Mouse (Mus musculus): ENCODE results near the gene Tmem50b.
A peak's percentile ranks its signal among the peaks of the same experiment; 100 is the strongest.
"Not testable (repeated sequence)": the region's sequence is repeated elsewhere in the genome, so short reads cannot be mapped to it uniquely, and the experiment has no call there.

The Tmem50b gene

GRCm38 (mm10) chr16:91597672-91598010 is at the start of gene Tmem50b:
Gene Tmem50b, minus strand, starts transcription at chr16:91597800.
- DNase-seq: peak; percentile 99 to 100

DNA sequence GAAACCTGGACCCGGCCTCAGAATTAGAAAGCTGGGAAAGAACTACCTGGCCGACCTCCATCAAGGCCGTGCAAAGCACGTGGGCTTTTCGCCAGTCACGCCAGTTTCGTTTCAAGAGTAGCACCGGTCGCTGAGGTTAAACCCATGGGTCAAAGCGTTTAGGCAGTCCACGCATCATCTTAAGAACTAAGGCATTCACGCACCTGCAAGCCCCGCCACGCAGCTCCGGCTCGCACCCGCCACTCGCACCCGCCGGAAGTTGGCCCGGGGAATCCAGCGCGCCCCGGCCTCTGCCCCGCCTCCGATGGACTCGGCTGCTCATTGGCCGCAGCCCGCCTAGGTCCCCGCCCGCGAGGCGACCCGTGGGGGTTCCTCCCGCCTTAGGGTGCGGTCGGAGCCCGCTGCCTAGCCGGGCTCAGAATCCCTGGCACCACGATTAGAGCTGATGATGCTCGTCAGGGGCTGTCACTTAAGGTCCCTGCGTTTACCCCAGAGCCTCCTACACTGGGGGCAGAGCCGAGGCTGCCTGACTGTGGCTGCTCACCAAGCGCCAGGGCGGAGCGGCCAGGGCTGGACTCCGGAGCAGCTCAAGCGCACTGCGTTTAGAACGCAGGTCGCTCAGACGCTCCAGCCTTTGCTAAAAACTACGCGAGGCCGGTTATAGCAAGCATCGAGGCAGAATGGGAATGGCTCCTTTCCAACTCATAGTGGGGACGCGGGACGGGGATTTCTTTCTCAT is 49.2 kb upstream of the Tmem50b start, which contains the start of gene Gart:
TSS of gene Gart (minus strand) at position 272 of the 739 bp plus-strand sequence.
- peak; percentile 95 for DNase-seq

DNA sequence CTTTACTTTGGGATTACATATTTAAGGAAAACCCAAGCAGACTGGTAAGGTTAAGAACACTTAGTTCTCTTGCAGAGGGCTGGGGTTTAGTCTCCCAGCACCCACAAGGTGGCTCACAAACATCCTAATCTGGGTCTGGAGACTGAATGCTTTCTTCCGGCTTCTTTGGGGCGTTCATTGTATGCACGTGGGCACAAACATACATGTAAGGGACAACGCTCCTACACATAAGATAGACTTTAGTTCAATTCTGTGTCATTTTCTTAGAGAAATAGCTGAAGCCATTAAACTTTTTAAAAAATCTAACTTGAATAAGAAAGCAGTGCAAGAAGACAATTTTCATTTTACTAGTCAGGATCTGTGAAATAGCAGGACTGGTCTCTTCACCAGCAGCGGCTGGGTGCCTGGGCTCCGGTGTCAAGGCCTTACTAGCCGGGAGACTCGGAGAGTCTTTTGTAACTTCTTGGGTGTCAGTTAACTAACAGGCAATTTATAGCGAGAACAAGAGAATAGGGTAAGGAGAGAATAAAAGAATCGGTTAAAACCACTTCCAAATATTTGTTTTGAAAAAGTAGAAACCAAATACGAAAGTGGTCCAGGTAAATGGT is 48.5 kb upstream of the Tmem50b start:
- peak; percentile 42 to 45 for DNase-seq

DNA sequence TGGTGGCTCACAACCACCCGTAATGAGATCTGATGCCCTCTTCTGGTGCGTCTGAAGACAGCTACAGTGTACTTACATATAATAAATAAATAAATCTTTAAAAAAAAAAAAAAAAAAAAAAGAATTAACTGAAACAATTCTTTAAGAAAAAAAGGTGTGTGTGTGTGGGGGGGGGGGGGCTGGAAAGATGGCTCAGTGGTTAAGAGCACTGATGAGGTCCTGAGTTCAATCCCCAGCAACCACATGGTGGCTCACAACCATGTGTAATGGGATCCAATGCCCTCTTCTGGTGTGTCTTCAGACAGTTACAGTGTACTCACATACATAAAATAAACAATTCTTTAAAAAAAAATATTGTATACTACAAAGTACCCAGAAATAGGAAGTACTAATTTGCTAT is 47.8 kb upstream of the Tmem50b start:
- DNase-seq: not testable (repeated sequence)

DNA sequence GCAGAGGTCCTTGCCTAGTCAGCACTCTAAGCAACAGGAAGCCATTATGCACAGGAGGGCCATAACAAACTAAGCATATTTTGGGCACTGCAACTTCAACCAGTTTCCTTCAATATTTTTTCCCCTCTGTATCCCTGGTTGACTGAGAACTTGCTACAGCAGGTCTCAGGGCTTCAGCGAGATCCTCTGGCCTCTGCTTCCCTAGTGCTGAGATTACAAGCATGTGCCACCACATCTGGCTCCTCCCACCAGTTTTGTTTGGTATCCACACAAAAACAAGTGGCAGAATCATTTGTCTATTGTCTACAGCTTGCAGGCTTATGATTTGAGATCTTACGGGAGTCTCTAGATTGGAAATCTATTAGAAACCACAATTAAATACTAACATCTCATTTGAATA is 47.3 kb upstream of the Tmem50b start:
- no peak for DNase-seq

DNA sequence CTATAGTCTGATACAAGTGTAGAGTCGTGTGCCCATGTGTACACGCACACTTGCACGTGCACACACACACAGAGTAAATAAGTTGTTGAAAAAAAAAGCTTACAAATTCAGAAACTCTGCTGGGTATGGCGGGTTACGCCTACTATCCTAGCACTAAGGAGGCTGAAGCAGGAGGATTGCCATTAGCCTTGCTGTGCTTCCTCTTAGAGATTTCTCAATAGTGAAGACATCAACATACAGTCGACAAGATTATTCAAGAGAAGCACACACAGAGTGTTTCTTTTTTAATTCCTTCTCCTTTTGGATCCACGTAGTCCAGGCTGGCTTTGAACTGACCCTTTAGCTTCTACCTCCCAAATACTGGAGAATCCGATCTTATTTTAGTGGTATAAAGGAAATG is 42.6 kb upstream of the Tmem50b start:
- no peak for DNase-seq

DNA sequence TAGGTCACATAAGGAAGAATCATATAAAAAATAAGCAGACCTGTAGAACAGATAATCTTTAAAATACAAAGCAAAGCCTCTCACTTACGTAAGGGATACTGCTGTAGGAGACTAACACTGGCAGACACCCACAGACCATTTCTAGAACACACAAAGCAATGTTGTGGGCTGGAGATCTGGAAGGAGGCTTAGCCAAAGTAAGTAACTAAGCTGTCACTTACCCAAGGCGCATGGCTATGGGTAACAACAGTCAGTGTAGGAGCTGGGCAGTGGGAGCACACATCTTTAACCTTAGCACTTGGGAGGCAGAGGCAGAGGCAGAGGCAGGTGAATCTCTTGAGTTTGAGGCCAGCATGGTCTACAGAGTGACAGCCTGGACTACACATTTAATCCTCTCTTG is 42.0 kb upstream of the Tmem50b start:
- DNase-seq: no peak

DNA sequence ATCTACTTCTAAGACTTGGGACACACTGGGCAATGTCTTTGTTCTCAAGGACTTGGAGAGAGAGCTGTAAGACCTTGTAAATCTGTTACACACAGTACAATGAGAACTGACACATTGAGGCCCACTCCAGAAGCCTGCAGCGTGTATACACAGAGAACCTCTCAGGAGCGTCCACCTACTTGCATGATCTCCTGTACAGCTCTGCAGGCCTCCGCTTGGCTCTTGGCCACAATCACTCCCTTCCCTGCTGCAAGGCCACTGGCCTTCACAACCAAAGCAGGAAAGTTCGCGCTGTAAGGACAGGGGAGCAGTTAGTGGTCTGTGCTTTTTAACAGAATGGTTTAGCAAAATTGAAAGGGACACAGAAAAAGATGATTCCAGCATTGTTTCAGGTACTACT is 41.6 kb upstream of the Tmem50b start:
- no peak for DNase-seq

GRCm38 (mm10) chr16:91633641-91634040 is 36.0 kb upstream of the Tmem50b start:
- DNase-seq: no peak

- DNase-seq: no peak
Measured at GRCm38 (mm10) chr16:91632940-91633339, 35.3 kb upstream of the Tmem50b start.

DNA sequence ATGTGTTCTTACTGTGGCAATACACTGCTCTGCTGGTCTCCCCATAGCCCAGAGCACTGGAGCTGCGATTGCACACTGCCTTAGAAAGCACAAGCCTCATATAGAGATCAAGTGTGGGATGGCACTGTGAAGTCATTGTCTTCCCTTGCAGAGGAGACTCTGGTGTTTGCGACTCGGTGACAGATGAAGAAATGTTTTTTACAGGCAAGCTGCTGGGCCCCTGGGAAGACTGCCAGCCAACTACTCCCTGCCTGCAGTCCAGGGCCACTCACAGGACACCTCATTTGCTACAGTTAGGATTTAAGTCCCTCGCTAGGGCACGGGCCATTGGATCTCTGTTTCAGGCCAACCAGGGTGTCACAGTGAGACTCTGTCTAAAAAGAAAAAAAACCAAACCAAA is 34.8 kb upstream of the Tmem50b start:
- DNase-seq: no peak

DNA sequence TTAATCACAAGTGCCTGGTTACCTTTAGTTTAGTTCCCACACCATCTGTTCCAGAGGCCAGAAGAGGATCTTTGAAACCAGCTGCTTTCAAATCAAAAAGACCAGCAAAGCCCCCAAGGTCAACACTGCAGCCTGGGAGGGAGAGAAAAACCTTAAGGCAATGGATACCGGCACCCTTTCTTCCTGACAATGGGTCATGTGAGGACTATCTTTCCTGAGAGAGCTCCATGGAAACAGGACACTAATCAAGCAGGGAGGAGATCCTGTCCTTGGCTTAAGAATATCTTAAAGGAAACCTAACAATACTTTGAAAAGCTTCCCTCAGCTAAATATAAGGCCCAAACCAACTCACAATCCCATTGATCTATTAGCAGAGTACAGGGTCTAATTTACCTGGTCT is 33.0 kb upstream of the Tmem50b start:
- no peak for DNase-seq

DNA sequence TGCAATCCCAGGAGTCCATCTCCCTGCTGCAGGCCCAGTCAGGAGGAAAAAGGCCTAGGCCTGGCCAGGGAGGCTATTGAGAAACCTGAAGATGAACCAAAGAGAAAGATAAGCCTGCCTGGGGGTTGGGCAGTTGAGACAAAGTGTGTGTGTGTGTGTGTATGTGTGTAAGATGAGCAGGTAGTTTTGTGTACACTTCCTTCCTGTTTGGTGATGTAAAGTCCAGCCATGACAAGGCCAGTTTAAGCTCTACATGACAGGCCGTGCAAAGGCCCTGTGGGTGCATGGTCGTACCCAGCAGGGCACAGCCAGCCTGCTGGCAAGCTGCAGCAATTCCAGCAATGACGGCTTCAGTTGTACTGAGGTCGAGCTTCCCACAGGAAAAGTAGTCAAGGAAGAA is 32.1 kb upstream of the Tmem50b start:
- no peak for DNase-seq

DNA sequence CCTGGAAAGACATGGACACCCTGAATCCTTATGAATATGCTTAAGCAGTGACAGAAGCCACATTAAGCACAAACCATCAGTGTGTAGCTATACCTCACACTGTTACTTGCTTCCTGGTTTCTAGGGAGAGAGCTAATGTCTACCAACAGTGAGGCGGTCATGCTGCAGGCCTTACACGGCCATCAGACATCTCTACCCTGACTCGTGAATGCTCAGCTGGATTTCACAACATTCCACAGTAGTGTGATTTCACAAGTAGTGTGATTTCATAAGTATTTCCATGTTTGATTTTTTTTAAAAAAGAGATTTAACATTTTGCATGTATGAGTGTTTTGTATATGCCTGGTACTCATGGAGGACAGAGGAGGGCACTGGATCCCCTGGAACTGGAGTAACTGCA is 31.1 kb upstream of the Tmem50b start:
- DNase-seq: no peak

- DNase-seq: no peak
Measured at GRCm38 (mm10) chr16:91627831-91628230, 30.2 kb upstream of the Tmem50b start.

DNA sequence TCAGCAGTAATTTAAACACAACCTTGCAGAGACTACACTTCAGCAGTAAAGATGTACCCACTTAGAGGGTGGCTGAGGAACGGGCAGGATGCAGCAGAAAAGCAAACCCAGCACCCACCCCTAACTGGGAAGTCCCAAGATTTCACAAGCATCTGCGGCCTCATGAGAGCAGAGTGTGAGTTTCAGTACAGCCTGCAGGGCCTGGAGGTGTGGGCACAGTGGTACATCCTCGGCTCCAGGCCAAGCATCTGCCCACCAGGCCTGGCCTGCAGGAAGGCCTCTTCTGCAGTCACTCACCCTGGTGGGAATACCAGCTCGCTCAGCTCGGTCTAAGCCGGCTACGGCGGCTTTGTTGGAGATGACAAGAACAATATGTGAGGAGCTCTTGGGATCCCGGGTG is 25.5 kb upstream of the Tmem50b start:
- DNase-seq: no peak

DNA sequence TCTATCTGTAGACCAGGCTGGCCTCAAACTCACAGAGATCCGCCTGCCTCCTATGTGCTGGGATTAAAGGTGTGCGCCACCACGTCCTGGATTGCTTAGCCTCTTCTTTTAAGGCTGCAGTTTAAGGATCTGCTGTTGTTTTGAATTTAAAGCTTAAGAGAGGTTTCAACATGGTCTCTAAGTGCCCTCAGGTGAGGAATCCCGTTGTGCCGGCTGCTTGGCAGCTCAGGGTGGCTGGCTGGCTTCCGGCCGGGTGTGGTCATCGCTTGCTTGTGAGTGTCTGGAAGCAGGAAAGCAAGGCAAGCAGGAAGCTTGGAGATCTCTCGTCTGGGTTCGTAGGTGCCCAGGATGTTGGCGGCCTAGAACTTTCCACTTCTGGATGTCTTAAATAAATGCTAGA is 23.4 kb upstream of the Tmem50b start:
- DNase-seq: no peak

GRCm38 (mm10) chr16:91620185-91620584 is 22.6 kb upstream of the Tmem50b start:
- DNase-seq: peak; percentile 29 to 31

DNA sequence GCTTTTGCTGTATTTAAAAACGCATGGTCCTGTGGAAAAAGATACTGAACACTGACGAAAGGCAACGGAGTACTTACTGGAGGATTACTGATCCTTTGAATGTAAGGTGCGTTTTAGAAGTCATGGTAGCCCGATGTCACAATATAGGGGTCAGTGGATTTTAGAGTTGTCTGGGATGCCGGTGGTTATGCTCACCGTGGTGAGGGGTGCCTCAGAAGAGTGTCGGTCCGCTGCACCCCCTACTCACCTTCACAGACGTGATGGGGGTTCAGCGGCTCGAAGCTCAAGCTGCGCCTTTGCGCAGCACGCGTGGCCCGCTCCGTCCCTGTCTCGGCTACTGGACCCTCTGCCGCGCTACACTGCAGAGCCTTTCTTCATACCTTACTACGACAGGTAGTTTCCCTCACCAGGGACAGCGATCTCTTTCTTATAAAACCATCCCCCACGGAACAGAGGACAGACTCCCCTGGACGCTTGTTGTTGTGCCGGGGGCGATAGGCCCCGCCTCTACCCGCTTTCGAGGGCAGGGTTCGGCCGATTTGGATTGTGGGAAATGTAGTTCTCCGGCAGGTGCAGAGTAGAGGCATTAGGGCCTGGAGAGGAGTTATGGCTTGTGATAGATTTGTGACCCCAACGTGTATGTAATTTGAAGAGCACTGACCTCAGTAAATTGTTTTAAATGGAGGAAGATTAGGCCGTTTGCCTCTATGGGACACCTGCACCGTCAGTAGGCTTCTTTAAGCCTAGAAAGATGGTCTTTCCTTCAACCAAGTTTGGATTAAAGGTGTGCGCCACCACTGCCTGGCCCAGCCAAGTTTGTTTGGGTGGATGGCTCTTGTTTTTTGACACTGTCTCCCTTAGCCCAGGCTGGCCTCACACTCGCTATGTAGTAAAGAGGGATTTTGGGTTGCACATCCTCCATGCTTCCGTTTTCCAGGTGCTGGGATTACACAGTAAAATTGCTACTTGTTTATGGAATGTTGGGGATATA is 21.2 kb upstream of the Tmem50b start, which contains the start of gene Dnajc28:
TSS of gene Dnajc28 (minus strand) at position 516 of the 991 bp plus-strand sequence.
- DNase-seq: peak; percentile 85 to 86

DNA sequence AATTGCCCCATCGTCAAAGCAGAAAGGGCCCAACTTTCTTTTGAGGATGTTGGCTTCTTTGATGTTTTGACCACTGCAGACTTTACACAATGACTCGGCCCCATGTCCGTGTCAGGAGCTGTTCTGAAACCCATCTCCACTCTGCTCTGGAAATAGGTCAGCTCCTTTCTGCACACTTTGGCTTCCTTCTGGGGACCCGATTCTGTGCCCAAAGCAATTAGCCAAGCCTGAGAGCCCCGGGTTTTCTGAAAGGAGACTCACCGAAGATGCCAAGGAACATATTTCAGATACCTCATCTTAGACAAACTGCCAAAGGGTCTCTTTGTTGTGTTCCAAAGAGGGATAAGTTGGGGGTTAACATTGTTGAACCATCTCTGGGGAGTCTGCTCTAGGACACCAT is 17.0 kb upstream of the Tmem50b start:
- no peak for DNase-seq

- DNase-seq: no peak
Measured at GRCm38 (mm10) chr16:91612525-91612924, 14.9 kb upstream of the Tmem50b start.

GRCm38 (mm10) chr16:91611248-91611647 is 13.6 kb upstream of the Tmem50b start:
- no peak for DNase-seq

DNA sequence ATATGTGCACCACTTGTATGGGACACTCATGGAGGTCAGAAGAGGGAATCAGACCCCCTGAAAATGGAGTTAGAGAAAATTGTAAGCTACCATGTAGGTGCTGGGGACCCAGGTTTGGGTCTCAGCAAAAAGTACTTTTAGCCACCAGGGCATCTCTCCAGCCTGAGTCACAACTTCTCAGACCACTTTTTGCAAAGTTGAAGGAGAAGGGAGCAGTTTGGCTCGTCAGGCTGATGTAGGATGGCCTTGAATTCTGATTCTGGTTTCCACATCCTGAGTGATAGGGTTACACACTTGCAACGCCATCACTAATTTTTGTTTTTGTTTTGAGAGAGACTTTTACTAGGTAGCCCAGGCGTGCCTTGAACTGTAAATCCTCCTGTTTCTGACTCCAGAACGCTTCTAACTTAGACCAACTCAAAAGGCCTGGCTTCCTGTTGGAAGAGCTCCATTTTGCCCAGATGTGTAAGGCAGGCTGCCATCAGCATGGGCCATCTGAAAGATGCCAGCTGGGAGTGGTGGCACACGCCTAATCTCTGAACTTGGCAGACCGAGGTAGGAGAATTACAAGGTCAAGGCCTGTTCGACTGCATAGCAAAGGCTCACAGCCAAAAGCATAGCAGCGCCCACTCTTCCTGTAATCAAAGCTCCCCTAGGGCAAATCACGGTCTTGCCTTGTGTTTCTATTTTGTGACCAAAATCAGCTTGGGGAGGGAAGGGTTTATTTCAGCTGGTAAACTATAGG is 12.1 kb upstream of the Tmem50b start:
- DNase-seq: no peak

Data from B cell, adult 2 months (primary cell).